Mouse (Mus musculus) embryo, embryonic 9.5 days (tissue): Measurements from ENCODE around the gene Adprhl2.
A peak's percentile ranks its signal among the peaks of the same experiment; 100 is the strongest.

Source experiments
- DNase-seq: peaks from one replicate; pipeline ENCODE4 v3.0.0-alpha.2; 2017; ENCODE audit errors: extremely low spot score

Gene Adprhl2

GRCm38 (mm10) chr4:126321111-126321853 lies at the start of gene Adprhl2:
TSS of gene Adprhl2 (minus strand) at chr4:126321703.
- DNase-seq = peak; percentile 99

DNA sequence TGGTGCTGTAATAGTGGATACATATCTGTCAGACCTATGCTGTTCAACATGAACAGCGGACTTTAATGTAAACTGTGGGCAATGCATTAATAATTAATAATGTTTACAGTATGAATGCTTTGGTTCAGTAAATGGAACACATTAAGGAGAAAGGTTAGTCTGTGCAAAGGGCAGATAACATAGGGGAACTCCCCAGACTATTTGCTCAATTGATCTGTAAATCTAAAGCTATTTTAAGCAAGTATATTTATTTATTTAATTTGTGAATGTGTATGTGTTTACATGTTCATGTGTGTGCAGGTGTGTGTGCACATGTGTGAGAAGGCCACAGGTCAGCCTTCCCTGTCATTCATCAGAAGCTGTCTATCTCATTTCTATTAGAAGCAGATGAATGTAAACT lies 38.6 kb upstream of the Adprhl2 start:
- DNase-seq = no peak

- DNase-seq = no peak
Measured at GRCm38 (mm10) chr4:126343451-126343850, 21.9 kb upstream of the Adprhl2 start.

GRCm38 (mm10) chr4:126339461-126339860 lies 18.0 kb upstream of the Adprhl2 start:
- DNase-seq = no peak

- no peak for DNase-seq
Measured at GRCm38 (mm10) chr4:126332358-126332757, 10.9 kb upstream of the Adprhl2 start.

DNA sequence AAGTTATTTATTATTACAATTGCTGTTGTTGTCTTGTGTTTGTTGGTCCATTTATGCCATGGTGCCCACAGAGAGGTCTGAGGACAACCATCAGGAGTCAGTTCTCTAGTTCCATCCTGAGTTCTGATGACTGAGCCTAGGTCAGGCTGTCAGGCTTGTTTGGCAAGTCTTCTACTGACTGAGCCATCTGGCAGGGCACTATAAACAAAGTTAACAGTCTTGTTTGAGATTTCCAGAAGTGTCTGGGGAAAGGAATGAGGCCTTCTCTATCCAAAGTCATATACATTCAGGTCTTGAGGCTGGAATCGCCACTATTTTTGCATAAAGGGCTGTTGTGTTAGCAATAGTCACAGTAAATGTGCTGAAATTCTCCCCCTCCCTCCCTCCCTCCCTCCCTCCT lies 10.2 kb upstream of the Adprhl2 start:
- DNase-seq = no peak

DNA sequence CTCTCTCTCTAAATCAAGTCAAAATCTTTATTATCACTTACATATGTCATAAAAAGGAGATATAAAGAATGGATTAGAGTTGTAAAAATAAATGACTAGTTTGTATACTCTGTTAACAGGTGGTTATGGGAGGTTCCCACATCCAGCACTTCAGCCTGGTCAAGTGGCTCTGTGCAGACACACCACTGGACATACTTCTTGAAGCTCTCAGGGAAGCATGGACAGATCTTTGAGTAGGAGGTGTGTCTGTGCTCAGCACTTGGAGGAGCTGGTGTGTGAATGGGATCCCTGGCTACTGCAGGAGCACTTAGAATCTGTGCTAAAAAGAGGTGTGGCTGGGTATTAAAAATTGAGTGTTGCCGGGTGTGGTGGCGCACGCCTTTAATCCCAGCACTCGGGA lies 8.8 kb upstream of the Adprhl2 start:
- DNase-seq = no peak

GRCm38 (mm10) chr4:126326036-126326435 lies 4.5 kb upstream of the Adprhl2 start:
- DNase-seq = no peak

- peak; percentile 15 for DNase-seq
Measured at GRCm38 (mm10) chr4:126325281-126325861, 3.9 kb upstream of the Adprhl2 start, which contains the start of gene Tekt2. TSS of gene Tekt2 (minus strand) at chr4:126325688.

- no peak for DNase-seq
Measured at GRCm38 (mm10) chr4:126324861-126325260, 3.4 kb upstream of the Adprhl2 start.

DNA sequence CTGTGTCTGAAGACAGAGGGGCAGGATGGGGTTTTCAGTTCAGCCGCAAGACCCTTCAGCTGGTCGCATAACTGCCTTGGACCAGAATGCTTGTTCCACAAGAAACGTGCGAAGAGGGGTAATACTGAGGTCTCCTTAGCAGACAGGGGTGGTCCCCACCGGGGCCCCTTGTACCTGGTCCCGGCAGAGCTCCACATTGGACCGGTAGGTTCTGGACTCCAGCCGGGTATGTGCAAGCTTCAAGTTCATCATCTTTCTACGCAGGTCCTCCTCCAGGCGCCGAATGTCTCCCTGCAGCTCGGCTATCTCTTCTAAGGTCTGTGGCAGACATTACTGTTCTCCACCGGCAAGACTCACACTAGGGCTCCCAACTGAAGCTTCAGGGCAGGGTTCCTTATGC lies 1.1 kb upstream of the Adprhl2 start:
- no peak for DNase-seq

DNA sequence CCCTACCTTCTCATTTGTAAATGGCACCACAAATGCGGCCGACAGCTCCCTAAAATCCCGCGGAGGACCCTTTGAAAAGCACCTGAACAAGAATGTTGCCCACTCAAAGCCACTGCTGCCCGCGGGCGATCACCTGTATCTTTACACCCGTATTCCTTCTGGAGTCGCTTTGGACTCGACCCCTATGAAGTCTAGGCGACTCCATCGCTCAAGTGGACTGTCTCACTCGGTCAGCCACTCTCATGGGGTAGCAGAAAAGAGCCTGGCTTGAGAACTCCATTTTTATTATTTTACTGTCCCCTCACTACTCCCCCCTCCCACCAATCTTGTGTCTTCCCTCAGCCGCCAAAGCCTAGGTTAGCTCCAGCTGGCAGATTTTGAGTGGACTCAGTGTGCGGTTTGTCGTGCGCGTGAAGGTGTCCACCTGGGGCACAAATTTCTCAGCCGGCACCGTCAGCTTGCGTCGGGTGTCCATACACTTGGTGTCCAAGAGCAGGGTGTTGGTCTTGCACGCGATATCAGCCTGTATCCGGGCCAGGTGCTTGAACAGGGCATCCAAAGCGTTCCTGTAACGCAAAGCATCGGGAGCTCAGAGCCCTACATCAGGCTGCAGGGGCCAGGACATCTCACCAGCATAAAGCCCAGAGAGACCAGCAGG lies 480 bp upstream of the Adprhl2 start:
- DNase-seq = no peak

- DNase-seq = no peak
Measured at GRCm38 (mm10) chr4:126319806-126320205, 1.7 kb downstream of the Adprhl2 start.

- no peak for DNase-seq
Measured at GRCm38 (mm10) chr4:126316443-126317040, 5.0 kb downstream of the Adprhl2 start.

DNA sequence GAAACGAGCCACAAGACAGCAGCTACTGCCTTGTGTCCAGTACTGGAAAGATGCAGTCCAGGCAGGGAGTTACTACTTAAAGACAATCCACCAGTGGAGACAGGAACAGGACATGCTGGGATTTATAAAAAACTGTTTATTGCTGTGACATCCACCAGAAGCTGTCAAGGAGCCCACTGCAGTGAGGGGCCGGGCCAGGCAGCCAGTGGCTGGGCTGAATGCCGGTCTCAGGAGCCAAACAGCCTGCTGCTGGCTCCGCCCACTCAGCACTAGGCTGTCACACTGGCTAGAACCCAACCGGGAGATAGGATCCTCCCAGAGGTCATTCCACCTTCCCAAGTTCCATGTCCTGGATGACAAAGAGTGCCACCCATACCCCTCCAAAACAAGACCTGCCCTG lies 5.6 kb downstream of the Adprhl2 start:
- no peak for DNase-seq

DNA sequence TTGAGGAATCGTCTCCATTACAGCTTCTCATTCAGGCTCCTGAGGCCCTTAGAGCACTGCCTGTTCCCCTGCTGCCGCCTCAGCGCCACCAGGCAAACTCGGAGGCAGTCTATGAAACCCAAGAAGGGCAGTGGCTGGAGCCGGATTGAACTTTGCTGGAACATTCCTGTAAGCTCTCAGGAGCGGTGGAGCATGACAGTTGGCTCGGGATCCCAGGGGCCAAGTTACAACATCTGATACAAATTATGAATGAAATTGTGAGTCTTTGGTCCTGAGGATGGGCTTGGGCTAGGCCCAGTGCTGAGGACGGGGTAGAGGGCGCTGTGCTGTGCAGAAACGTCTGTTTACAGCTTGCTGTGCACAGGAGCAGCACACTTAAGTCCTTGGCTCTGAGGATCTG lies 7.1 kb downstream of the Adprhl2 start:
- no peak for DNase-seq

GRCm38 (mm10) chr4:126313202-126313601 lies 8.3 kb downstream of the Adprhl2 start:
- no peak for DNase-seq

GRCm38 (mm10) chr4:126311566-126312200 lies 9.8 kb downstream of the Adprhl2 start:
- DNase-seq = no peak

DNA sequence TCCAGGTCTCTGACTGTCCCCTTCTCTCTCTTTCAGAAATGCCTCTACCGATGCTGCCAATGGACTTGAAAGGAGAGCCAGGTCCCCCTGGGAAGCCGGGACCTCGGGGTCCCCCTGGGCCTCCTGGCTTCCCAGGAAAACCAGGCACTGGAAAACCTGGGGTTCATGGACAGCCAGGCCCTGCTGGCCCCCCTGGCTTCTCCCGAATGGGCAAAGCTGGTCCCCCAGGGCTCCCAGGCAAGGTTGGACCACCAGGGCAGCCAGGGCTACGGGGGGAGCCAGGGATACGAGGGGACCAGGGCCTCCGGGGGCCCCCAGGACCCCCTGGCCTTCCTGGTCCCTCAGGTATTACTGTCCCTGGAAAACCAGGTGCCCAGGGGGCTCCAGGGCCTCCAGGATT lies 11.2 kb downstream of the Adprhl2 start:
- no peak for DNase-seq

DNA sequence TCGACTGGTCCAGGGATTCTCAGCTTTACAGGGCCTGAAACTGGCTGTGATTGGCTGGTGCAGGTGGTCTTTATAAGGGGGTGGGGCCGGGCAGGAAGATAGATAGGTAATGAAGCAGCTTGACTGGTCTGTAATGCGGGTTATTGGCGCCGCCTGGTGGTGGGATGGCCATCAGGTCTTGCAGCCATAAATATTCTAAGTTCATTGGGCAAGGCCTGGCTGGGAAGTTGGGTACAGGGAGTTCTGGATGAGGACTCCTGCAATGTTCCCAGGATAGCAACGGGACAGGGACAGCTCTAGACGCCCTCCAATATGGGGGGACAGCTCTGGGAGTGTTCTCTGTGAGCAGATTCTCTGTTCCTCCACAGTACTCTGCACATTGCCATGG lies 11.6 kb downstream of the Adprhl2 start:
- peak; percentile 93 for DNase-seq

GRCm38 (mm10) chr4:126309211-126309921 lies 12.1 kb downstream of the Adprhl2 start:
- DNase-seq = no peak
